Mouse (Mus musculus) monocyte, adult 5-6 weeks (primary cell): ENCODE measurements at regions not wholly inside any gene's neighbourhood (a gene's known extent, or its start where the extent isn't known, plus 50 kb on each side); places are given as distances from the start of the nearest gene placed in this dataset.
"Not testable (repeated sequence)": the region's sequence is repeated elsewhere in the genome, so short reads cannot be mapped to it uniquely, and the experiment has no call there.

Experiments used
- ATAC-seq: fragments of 153-309, 156-312 bp; replicated peaks from 2 replicates; pipeline ENCODE4 v1.8.0; 2017; ENCODE audit warnings: mild to moderate bottlenecking; ENCODE audit not compliant: low TSS enrichment, insufficient number of reproducible peaks, severe bottlenecking, poor library complexity, low FRiP score

- ATAC-seq, result not testable (repeated sequence)
Measured at GRCm38 (mm10) chr8:20120186-20120585, 217.0 kb downstream of the Gm31371 start.

GRCm38 (mm10) chr8:20121391-20121909, 218.3 kb downstream of the Gm31371 start:
- not testable (repeated sequence) for ATAC-seq

- ATAC-seq, result peak; percentile 100
Measured at GRCm38 (mm10) chr8:20122067-20122925, 219.1 kb downstream of the Gm31371 start.

GRCm38 (mm10) chr8:20123545-20123944, 220.4 kb downstream of the Gm31371 start:
- not testable (repeated sequence) for ATAC-seq

GRCm38 (mm10) chr8:20135626-20136025, 227.4 kb downstream of the Gm15319 start:
- ATAC-seq, result not testable (repeated sequence)

- ATAC-seq, result not testable (repeated sequence)
Measured at GRCm38 (mm10) chr8:20145436-20145835, 217.6 kb downstream of the Gm15319 start.

GRCm38 (mm10) chr8:20151317-20152047, 211.5 kb downstream of the Gm15319 start:
- not testable (repeated sequence) for ATAC-seq

- not testable (repeated sequence) for ATAC-seq
Measured at GRCm38 (mm10) chr8:20154091-20154490, 208.9 kb downstream of the Gm15319 start.
